Mouse (Mus musculus): ENCODE measurements around the gene Dtnbp1.

Dtnbp1 gene

DNA sequence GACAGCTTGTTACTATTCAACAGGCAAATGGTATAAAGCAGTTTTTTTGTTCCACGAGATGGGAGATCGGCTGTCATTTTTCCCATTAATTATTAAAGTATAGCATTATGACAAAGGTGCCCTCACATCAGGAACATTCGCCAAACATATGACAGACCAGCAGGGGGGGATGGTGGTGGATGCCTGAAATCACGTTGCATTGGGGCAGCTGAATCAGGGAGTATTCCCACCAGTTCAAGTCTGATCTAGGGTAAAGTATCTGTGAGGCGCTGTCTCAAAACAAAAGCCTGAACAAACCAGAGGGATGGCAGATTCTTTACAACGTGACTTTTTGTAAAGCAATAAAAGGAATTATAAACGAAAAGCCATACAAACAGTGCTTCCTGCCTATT lies 1.1 kb downstream of the Dtnbp1 start:
- peak; percentile 68 for DNase-seq

DNA sequence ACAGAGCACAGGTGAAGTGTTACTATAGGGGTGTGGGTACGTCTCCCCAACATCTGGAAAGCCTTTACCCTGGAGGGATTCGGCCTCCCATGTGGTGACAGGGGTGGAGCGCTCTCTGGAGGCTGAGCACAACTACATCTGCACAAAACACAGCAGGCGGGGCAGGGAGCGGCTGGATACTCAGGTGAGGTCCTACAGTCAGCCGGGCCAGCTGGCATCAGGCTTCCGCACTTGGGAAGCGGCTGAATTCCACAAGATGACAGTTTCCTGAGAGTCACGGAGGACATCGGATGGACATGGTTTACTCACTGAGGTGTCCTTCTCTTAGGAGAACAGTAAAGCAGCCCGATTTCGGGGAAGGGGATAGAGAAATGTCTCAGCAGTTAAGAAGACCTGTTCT lies 2.7 kb downstream of the Dtnbp1 start:
- no peak for DNase-seq

GRCm38 (mm10) chr13:44996339-44996738 lies 5.6 kb downstream of the Dtnbp1 start:
- DNase-seq, result no peak

DNA sequence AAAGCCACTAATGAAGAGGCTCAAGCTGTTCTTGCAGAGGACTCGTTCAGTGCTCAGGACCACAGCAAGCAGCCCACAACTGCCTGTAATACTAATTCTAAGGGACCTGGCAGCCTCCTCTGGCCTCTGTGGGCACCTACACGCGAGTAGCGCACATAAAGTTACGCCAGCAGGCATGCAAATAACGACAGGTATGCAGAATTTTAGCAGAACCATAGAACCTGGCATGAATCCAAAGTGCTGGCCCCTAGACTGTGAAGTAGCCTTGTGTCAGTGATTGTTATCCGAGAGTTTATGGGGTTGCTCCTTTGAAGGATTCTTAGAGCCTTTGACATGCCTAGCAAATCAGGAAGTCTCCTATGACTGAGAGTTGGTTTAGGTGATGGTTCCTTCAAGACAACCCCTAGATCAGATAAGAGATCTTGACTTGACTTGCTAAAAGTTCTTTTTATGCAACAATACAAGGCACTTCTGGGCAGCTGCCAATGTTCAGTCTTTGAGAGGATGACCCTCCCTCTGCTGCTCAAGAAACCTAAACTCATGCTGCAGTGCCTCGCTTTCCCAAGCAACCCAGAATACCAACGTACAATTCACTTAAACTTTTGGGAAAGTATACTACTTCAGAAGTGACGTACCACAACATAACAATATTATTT lies 9.3 kb downstream of the Dtnbp1 start:
- DNase-seq, result no peak

DNA sequence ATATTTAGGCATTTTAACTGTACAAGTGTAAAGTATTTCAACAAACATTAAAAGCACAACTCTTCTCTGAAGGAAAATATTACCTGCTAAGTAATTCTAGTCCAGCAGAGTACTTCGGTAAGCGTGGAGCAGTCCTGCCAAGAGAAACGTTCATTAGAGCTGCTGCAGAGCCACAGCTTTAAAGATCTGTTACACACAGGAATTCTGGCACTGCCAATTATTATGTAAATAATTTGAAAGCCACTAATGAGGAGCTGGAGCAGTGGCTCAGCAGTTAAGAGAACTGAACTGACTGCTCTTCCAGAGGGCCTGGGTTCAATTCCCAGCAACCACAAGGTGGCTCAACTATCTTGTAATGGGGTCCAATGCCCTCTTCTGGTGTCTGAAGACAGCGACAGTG lies 10.0 kb downstream of the Dtnbp1 start:
- no peak for DNase-seq

DNA sequence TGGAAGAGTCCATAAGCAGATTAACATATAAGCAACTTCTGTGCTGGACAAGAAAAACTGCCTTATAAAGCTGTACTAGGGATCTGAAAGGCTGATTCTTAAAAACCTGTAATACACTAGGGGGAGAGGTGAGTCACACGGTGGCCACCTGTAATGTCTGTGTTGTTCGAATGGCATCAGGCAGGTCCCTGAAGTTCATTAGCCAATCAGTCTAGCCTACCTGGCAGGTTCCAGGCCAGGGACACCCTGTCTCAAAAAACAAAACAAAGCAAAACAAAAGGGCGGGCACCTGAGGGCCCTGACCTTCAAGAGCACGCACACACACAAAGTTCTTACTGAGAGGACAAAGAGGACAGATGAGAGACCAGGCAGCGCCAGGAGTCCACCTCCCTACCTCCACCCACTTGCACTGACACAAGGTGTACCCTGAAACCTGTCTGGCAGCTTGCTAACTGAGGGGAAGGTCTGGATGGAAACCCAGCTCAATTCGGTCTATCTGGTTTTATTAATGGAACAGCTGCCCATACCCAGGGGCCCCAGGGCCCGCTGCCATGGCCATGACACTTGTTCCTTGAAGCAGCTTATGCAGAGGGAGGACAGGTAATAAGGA lies 11.8 kb downstream of the Dtnbp1 start:
- no peak for DNase-seq

- DNase-seq, result no peak
These were observed 15.6 kb downstream of the Dtnbp1 start for GRCm38 (mm10) chr13:44986352-44986751.

DNA sequence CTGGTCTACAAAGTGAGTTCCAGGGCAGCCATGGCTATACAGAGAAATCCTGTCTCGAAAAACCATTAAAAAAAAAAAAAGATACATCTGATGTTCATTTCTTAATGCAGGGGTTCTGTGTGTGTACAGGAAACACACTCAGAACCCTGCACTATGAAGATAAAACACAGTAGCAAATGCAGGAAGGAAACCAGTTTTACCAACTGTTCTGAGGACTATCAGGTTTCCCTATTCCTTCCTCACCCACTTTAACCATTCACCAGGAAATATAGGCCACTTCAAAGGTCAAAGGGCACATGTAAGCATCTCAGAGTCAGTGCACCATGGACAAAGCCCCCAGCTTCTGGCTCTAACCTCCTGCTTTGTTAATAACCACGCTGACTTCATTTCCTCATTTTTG lies 16.6 kb downstream of the Dtnbp1 start:
- no peak for DNase-seq

DNA sequence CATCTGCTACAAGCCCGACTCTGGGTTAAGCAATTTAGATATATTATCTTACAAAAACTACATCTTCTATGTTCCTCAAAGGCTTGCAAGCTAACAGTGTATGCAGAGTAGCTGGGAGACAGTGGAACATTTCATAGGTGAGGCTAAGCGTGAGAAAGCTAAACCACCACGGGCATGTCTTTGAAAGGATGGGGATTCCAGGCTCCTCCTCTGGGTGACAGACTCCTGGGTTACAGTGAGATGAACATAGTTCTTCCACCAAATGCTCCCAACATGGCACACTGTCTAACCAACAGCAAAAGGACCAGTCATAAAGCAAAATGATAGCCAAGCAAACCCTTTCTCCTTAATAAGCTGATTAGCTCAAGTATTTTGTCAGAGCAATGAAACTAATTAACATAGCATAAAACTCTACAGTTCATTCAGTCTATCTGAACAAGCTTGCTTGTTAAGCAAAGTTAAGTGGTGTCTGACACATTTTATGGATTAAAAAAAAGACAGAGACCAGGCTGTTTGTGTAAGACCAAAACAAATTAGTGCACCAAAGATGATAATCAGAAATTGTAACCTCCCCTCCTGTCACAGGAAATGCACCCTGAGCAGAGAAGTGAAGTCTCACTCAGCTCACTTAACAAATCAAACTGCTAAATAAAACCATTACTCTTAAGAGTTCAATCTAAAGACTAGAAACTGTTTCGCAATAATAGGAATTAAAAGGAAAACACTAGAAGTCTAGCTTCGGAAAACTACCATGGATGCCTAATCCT lies 18.1 kb downstream of the Dtnbp1 start:
- DNase-seq, result no peak

DNA sequence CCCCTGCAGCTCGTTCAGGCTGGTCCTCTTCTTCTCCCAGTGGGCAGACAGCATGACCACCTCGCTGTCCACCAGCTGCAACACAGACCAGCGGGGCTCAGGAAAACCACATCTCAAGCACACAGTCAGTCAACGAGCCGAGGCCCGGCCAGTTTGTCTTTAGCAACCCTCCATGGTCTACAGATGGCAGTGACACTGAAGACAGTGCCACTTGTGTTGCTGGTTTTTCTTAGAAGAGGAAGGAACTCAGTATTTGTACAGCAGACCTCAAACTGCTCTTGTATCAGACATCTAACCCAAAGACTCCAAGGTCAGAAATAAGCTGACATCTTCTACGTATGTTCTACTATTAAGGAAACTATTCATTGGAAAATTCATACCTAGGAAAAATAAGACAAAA lies 19.1 kb downstream of the Dtnbp1 start:
- DNase-seq, result no peak

GRCm38 (mm10) chr13:44979433-44979832 lies 22.5 kb downstream of the Dtnbp1 start:
- DNase-seq, result no peak

DNA sequence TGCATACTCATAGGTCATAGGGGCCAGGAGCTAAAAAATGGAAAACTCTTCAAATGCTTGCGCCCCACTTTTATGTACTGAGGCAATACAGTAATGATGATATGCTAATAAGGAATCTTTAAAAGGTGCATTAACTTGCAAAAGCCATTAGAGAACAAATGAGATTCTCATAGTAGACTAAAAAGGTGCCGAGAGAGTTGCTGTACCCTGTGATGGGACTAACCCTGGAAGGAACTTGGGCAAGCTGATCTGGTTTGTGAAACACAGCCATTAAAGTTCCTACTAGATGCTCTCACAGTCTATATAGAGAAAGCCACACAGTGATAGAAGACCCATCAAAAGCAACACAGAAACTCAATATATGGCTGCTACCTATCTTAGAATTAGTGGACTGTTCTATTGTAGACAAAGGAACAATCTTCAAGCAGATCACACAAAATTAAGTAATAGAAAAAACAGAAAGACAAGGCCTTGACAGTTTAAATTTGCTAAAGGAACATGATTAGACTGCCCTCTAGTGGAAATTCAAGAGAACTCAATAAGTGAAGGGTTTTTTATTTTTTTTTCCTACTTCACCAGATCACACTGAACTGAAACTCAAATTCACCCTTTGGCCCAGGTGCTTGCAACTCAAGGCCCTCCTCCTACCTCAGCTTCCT lies 24.3 kb downstream of the Dtnbp1 start:
- peak; percentile 39 for DNase-seq

GRCm38 (mm10) chr13:44977059-44977458 lies 24.9 kb downstream of the Dtnbp1 start:
- DNase-seq, result peak; percentile 22

DNA sequence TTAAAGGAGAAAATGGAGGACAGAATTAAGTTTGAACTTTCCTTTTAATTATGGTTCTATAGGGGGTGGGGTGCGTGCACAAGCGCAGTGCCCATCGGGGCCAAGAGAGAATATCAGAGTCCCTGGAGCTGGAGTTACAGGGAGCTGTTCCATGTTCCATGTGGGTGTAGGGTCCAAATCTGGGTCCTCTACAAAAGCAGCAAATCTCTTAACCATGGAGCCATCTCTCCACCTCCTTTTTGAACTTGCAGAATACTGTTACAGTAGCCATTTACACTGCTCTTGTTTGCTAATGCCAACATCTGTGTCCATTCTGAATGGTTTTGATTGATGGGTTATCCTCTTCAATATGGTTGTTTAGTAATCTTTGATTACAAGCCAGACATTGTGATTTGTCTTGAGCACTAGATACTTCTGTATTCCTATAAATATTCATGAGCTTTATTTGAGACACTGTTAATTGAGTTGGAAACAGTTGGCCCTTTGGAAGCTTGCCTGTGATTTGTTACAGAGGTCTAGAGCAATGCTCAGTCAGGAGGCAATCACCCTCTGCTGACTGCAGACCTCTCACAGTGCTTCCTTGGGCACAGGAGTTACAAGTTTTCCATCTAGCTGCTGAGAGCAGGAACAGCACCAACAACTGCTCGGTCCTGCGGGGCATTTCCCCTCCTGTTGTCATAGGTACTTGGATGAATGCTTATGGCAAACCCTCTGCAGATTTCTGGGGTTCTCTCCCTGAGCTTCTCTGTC lies 41.2 kb downstream of the Dtnbp1 start:
- DNase-seq, result no peak

DNA sequence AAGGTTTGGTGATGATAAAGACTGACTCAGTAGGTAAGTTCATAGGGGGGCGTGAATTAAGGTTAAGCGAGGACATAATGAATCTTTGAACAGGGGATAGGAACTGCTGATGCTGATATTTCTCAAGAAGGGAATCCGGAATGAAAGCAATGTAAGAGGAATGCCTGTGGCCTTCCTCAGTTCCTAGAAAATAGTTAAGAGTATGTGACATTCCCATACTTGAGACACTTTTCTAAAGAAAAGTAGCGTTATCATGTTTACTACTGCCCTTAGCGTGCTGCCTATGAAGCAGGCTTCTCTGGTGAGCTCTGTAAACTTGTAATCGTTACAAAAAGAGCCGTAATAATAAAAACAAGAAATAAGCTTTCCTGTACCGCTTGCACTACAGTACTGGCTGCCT lies 44.9 kb downstream of the Dtnbp1 start:
- DNase-seq, result no peak

- no peak for DNase-seq
These were observed 46.2 kb downstream of the Dtnbp1 start for GRCm38 (mm10) chr13:44955781-44956180.

GRCm38 (mm10) chr13:44954232-44954568 lies 47.7 kb downstream of the Dtnbp1 start:
- no peak for DNase-seq

- no peak for DNase-seq
These were observed 48.3 kb downstream of the Dtnbp1 start for GRCm38 (mm10) chr13:44953546-44954231.

DNA sequence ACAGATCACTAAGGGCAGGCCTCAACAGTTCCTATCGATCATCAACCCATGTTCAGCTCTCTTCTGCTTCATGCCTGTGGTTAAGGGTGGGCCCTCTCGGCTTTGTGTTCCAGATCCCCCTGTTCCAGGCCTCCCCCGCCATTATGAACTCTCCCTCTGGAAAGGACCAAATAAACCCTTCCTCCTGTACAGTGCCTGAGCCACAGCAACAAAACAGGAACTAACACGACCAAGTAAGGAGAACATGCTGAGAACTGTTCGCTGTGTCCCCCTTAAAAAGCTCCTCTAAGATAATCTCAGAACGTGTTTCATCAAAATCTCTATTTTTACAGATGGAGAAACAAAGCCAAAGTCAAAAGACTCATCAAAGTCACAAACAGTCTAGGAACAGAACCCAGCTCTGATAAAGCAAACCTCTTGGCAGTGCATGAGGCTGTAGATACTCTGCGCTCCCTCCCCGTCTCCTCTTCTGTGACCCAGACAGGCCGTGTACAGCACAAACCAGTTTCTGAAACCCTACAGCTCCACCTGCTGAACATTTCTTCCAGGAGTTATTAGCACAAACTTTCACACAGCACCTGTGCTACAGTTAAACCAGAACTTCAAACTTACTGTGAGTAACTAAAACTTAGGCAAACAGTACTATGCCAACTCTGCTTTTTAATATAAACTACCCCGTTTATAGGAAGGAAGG lies 49.4 kb downstream of the Dtnbp1 start:
- peak; percentile 32 for DNase-seq

GRCm38 (mm10) chr13:44948320-44949250 lies 53.4 kb downstream of the Dtnbp1 start:
- no peak for DNase-seq
